Mouse (Mus musculus) c-Kit-positive CD71-positive TER-119-positive erythroid progenitor cells, embryonic 14.5 days (primary cell): ENCODE measurements around the gene Casp6.

Experiments used
- DNase-seq: peaks from one replicate; pipeline ENCODE4 v3.0.0-alpha.2; 2013; ENCODE audit warnings: low spot score

The Casp6 gene

DNA sequence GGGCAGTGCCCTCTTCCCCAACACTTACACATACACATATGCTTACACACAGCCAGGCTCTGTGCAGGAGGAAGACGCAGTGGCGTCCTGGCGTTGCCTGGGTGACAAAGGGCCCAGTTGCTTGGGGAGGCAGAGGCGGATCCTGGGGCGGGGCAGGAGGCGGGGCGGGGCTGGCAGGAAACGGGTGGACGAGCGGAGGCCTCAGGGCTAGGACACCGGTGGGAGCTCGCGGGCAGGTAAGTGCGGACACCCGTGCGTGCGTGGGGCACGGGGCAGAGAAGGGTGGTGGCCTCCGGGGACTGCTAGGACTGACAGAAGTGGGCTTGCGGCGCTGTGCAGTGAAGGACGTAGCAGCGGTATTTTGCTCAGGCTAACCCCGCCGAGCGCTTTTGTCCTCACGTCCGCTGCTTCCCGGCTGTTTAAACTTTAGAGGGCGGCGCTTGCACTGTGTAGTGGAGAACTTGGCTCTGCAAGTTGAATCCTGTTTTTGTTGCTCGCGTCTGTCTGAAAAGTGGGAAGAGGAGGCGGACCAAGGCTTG is at the start of gene Casp6:
TSS of gene Casp6 (plus strand) at position 155 of the 539 bp plus-strand sequence.
- DNase-seq, result peak; percentile 72

- DNase-seq, result no peak
Observed at GRCm38 (mm10) chr3:129862592-129862991, 38.6 kb upstream of the Casp6 start.

- DNase-seq, result peak; percentile 33
Observed at GRCm38 (mm10) chr3:129863698-129864097, 37.5 kb upstream of the Casp6 start.

GRCm38 (mm10) chr3:129877327-129877726 is 23.9 kb upstream of the Casp6 start:
- DNase-seq, result no peak

DNA sequence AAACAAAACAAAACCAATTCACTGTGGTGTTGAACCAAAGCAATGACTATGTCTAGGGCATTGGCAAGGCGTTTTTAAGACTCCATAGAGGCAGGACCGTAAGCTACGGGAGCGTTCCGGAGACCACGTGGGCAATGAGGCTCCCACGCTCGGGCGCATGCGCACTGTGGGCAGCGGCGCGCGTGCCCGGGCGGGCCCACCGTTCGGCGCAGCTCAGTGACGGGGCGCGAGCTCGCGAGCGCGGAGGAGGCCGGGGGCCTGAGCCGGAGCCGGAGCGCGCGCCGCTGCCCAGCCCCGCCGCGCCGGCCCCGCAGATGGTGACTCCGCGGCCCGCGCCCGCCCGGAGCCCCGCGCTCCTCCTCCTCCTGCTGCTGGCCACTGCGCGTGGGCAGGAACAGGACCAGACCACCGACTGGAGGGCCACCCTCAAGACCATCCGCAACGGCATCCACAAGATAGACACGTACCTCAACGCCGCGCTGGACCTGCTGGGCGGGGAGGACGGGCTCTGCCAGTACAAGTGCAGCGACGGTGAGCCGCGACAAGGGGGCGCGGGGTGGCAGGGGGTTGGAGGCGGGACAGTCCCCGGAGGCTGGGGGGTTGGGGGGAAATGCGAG is 22.7 kb upstream of the Casp6 start, which contains the start of gene Pla2g12a:
TSS of gene Pla2g12a (plus strand) at position 202 of the 617 bp plus-strand sequence.
- DNase-seq, result peak; percentile 77

GRCm38 (mm10) chr3:129879131-129879757 is 22.0 kb upstream of the Casp6 start:
- DNase-seq, result peak; percentile 43

DNA sequence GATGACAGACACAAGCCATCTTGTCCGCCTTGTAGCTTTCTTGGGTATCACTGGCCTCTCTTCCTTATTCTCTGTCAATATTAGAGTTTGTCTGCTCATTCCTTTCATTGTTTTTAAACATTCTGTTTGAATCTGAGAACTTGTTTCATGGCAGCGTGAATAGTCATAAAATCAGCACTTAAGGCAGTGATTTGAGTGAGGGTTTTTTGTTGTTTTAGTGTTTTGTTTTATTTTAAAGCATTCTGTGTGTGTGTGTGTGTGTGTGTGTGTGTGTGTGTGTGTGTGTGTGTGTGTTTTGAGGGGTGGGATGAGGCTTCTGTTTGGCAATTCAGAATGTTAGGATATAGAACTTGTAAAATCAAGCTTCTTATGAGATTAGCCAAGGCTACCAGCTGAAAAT is 21.3 kb upstream of the Casp6 start:
- no peak for DNase-seq

GRCm38 (mm10) chr3:129880925-129881593 is 20.2 kb upstream of the Casp6 start:
- DNase-seq, result peak; percentile 75

DNA sequence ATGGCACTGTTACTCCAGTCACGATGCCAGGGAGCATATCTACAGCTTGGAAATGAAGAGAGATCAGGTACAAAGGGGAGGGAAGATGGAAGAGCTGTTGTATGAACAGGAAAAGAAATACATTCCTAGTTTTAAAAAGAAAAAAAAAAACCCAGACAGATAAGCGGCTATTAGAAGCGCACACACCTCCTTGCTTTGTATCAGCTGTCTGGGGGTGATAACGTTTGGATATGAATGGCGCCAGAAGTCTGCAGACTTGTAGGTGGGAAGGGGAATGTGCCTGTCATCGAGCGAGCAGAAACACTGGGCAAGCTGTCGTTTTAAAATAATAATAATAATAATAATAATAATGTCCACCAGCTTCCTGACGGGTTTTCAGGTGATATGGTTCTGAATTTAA is 15.6 kb upstream of the Casp6 start:
- DNase-seq, result no peak

DNA sequence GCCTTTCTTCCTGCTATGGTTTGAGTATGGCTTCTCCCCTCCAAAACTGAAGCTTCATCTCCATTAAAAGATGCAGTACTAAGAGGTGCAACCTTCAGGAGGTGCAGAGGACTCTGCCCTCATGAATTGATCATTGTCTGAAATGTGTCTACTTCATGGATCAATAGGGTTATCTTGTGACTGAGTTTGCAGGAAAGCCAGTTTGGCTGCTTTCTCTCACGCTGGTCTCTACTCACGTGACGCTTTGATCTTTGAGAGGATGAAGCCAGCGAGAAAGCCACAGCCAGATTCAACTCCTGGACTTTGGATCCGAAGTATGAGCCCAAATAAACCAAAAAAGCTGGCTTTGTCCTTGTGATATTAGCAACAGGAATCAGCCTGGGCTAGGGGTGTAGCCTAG is 14.8 kb upstream of the Casp6 start:
- no peak for DNase-seq

DNA sequence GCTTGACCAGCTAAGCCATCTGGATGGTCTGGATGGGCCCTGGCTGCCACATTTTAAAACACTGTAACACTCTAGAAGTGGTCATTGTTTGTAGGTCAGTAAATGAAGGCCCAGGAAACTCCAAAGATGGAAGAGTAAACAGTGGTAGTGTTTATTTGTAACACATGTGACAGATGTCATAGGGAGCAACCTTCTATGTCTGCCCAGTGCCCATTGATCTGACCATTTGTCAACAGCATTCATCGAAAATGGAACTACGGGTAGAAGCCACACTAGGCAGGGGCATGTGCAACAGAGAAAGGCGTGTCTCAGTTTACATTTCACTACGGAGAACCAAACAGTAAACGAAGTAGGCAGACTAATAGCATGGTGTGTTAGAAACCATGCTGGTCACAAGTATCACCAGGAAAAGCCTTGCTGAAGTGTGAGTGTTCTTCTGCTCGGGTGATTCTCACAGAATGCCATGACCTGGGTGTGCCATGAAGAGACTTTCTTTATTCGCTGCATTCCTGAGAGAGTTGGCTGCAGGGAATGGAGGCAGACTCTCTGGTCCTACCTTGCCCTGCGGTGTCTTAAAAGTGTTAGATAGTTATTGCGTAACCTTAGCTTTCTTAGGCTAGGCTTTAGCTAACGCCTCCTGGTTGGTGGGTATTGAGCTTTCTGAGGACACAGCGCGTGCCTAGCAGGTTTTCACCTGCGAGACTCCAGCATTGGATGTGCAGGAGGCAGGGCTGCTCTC is 13.3 kb upstream of the Casp6 start:
- no peak for DNase-seq

DNA sequence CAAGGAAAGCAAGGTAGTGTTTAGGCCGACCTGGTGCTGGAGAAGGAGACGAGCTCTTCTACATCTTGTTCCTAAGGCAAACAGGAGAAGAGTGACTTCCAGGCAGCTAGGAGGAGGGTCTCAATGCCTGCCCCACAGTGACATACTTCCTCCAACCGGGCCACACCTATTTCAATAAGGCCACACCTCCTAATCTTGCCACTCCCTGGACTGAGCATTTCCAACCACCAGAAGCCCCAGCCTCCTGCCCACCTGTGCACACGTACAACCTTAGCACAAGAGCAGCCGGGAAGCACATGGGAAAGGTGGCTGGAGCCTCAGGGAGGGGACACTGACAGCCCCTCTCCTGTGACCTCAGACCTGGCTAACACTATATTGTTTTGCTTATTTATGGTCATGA is 9.2 kb upstream of the Casp6 start:
- DNase-seq, result no peak

GRCm38 (mm10) chr3:129893143-129893542 is 8.1 kb upstream of the Casp6 start:
- DNase-seq, result no peak

DNA sequence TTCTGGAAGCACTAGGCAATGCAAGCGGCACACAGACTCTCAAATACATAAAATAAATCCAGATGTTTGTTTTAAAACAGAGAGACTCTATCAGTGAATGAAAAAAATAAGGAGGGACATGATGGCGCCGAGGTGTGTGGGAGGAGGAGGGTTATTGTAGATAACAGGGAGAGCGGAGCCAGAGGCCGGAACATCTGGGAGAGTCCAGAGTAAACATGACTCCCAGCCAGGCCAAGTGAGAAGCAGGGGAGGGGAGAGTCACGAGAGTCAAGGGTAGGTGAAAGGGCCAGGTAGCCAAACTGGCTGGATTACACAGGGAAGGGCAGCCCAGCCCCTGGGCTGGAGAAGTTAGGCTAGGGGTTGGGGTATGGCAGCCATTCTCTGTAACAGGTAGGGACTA is 4.6 kb upstream of the Casp6 start:
- no peak for DNase-seq

GRCm38 (mm10) chr3:129898886-129899285 is 2.3 kb upstream of the Casp6 start:
- peak; percentile 56 for DNase-seq

DNA sequence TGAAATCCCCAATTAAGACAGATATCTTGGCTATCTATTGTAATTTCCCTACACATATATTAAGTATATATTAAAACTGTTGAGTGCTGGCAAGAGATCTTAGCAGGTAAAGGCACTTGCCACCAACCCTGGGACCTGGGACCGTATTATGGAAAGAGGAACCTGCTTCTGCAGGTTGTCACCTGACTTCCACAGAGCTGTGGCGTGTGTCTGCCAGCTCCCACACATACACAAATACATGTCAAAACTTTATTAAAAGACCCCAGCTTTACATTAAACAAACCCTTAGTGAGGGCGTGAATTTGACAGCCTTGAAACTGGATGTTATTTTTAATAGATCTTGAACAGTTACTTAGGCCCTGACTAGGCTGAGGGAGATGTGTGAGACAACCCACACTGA is 2.1 kb downstream of the Casp6 start:
- no peak for DNase-seq

DNA sequence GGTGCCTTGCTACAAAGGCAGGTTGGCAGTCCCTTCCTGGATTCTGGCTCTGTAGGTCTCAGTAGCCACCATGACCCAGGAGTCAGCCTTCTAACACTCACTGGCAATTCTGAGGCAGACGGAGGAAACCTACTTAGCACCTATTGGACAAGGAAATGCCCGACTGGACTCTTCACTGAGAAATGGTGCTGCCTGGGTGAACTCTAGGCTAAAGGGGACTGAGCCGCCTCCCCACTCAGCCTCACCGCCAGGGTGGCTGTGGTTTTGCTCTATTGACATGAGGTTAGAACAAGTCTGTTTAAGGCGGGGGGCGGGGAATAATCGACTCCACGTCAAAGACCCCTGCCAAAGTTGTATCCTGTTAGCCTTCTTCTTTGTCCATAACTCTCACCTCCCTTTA is 2.6 kb downstream of the Casp6 start:
- no peak for DNase-seq

DNA sequence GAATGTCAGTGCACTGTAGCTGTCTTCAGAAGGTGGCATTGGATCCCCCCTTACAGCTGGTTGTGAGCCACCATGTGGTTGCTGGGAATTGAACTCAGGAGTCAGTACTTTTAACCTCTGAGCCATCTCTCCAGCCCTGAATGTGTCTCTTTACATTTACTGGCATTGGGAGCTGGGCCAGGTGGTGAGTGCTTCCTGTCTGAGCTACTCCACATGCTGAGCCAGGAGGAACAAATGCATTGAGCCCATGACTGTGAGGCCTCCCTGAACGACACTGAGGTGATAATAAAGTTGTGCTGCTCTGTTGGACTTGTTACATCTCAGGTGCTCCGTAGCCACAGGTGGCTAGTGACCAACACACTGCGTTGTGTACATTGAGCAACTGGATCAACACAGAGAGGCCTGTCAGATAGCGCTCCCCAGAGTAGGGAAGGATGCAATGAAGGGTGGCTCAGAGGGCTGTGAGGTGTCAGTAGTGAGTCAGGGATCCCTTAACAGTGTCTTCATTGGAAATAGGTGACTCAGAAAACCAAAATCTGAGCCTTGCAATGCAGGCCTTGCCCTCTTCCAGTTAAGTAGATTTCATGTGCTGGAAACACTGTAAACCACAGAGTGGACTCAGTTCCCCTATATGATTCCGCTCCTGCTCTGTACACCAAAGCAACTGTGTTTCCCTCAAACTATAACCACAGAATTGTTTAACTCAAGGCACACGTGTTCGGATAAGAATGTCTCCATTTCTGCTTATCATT is 3.3 kb downstream of the Casp6 start:
- no peak for DNase-seq

DNA sequence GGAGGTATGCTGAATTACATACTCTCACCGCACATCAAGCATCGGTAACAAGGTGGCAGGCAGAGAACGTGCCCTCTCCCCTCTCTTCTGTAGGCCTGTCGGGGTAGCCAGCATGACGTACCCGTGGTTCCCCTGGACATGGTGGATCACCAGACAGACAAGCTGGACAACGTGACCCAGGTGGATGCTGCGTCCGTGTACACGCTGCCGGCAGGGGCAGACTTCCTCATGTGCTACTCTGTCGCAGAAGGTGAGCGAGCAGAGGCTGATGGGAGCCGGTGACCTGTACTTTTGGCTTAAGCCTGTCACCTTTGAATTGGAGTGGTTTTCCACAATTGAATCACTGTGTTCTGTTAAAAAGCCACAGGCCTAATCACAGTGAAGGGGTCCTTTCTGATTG is 10.8 kb downstream of the Casp6 start:
- DNase-seq, result no peak

DNA sequence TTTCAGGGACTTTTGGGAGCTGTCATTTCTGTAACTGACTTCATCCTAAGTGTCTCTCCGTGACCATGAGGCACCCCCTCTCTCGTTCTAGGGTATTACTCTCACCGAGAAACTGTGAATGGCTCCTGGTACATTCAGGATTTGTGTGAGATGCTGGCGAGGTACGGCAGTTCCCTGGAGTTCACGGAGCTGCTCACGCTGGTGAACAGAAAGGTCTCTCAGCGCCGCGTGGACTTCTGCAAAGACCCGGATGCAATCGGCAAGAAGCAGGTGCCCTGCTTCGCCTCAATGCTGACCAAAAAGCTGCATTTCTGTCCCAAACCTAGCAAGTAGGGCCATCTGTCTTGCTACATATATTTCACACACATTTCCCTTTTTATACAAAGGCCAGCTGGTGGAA is 12.0 kb downstream of the Casp6 start:
- no peak for DNase-seq

DNA sequence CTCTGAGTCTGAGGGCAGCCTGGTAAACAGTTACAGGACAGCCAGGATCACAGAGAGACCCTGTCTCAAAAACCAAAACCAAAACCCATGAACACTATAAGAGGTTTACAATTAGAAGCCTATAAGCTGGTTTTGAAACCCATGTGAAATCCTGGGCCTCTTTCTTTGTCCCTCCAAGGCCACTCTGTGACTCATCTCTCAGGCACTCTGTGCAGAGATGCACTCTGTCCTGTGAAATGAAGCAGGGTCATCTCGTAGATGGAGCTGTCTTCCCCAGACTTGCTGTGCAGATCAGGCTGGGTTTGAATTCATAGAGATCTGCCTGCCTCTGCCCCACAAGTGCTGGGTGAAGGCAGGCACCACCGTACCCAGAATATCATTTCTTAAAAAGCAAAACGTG is 16.2 kb downstream of the Casp6 start:
- no peak for DNase-seq

DNA sequence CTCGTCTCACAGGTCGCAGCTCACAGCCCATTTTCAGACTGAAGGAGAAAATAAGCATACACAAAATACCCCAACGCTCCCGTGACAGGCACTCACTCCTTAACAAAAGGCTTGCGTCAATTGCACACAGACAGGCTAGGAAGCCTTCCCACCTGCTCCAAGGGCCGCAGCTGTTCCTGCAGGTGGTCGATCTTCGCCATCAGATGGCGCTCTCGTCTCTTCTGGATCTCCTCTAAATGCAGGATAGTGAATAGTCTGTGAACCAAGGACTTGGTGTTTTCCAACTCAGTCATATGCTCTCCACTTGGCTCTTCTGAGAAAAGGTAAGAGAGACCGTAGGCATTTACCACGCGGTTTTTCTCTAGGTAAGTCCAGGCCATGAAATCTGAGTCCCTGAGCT is 17.2 kb downstream of the Casp6 start:
- no peak for DNase-seq
